Mouse (Mus musculus): ENCODE measurements around the gene Usp1. TPM values are rescaled to one million over a fixed set of nuclear protein-coding genes. Genes with fewer than 3 reads are reported as not detected.
"Not testable (repeated sequence)": the region's sequence is repeated elsewhere in the genome, so short reads cannot be mapped to it uniquely, and the experiment has no call there.

Gene Usp1
- total RNA-seq, 2 experiments from 2014 or later, result 18.4 to 24.5 TPM

- intact Hi-C loops (cut with DNase I), result loop anchor here (10.0 kb wide), 1 partner anchor 209 kb away; no protein-coding TSS in a partner anchor
- no peak for DNase-seq (ENCODE audit: low spot score in 2 of 2)
These were observed 52.1 kb downstream of the Usp1 start for GRCm38 (mm10) chr4:98975741-98976140.

- not testable (repeated sequence) for DNase-seq (ENCODE audit: low spot score in 2 of 2)
- intact Hi-C loops (cut with DNase I), result loop anchor here (10.0 kb wide), 1 partner anchor 207 kb away; no protein-coding TSS in a partner anchor
These were observed 54.7 kb downstream of the Usp1 start for GRCm38 (mm10) chr4:98978288-98978687.

- DNase-seq (ENCODE audit: low spot score in 2 of 2), result no peak
- intact Hi-C loops (cut with DNase I), result loop anchor here (10.0 kb wide), 1 partner anchor 206 kb away; no protein-coding TSS in a partner anchor
These were observed 55.1 kb downstream of the Usp1 start for GRCm38 (mm10) chr4:98978693-98979092.

GRCm38 (mm10) chr4:98979976-98980375 is 56.4 kb downstream of the Usp1 start:
- intact Hi-C loops (cut with DNase I), result loop anchor here (10.0 kb wide), 1 partner anchor 205 kb away; no protein-coding TSS in a partner anchor
- not testable (repeated sequence) for DNase-seq (ENCODE audit: low spot score in 2 of 2)

GRCm38 (mm10) chr4:98984701-98985100 is 61.1 kb downstream of the Usp1 start:
- intact Hi-C loops (cut with DNase I), result no loop called here
- no peak for DNase-seq (ENCODE audit: low spot score in 2 of 2)

Other genes starting within 250 kb of the Usp1 start
- gene L1td1, start 197.1 kb upstream of the Usp1 start, total RNA-seq (2021), result not detected
- 1 to 10 TPM; 2.3 to 2.8 TPM for gene Kank4, start 106.3 kb upstream of the Usp1 start, total RNA-seq (2021)
- gene I0C0044D17Rik, start 100.0 kb upstream of the Usp1 start, total RNA-seq (2021), result not detected
- gene Angptl3, start 107.1 kb downstream of the Usp1 start, total RNA-seq (2021), result under 1 TPM in 1 of 2 experiments, not detected in 1; 0.22 TPM
- gene Dock7, start 197.1 kb downstream of the Usp1 start, total RNA-seq (2021), result 10 to 100 TPM; 36.0 to 45.1 TPM